In genomic region chr11:120804274-120804673, GRCm38 (mm10) we compare ENCODE assay signal across 20 mouse cellular contexts. TPM values are rescaled to one million over a fixed set of nuclear protein-coding genes. Genes with fewer than 3 reads are reported as not detected.
A peak's percentile ranks its signal among the peaks of the same experiment; 100 is the strongest.
DNase-seq lines count a peak whose midpoint lies in the region; TF ChIP-seq lines count a peak whose summit lies in the region.
"Had no signal": no experiment of that assay in that cellular context is flagged by ENCODE, and none has a peak within 500 bp of the region (broad histone marks: within the 10 kb centered on the region; RNA-seq: fewer than 3 reads in every experiment).

No protein-coding gene starts in this region.

- 38% methylated on average over 7 of the region's 7 CpGs for WGBS in liver, adult 2 months

- no peak overlapping the region for H3ac ChIP-seq in myocyte (ENCODE audit: control insufficient read depth, insufficient read length)

- TF ChIP-seq CTCF in liver, adult 2 months (IDR thresholded peaks at IDR 0.05; ENCODE audit: low read depth, low read length) = no peak
- no peak for TF ChIP-seq CTCF in MEL (IDR thresholded peaks at IDR 0.05 in 2 of 3, conservative IDR thresholded peaks at IDR 0.05 in 1 of 3; ENCODE audit: control insufficient read depth in 1 of 3, insufficient read depth in 1 of 3, low read depth in 2 of 3, low read length in 3 of 3, poor library complexity in 1 of 3, severe bottlenecking in 1 of 3)

- no peaks in the 10 kb centered on the region for H3K79me2 ChIP-seq in liver, adult 2 months (ENCODE audit: control insufficient read depth, insufficient read depth, low read length)
- H3K79me2 ChIP-seq in MEL (ENCODE audit: control insufficient read depth, insufficient read depth, low read length, poor library complexity) = no peaks in the 10 kb centered on the region
- H3K79me2 ChIP-seq in myocyte (ENCODE audit: control insufficient read depth, insufficient read depth) = no peaks in the 10 kb centered on the region

- DNase-seq in liver, adult 2 months (ENCODE audit: extremely low read depth, low read depth, low spot score) = peak; percentile 58
- DNase-seq in liver (no peak), MEL (ENCODE audit: low read depth, low spot score) (no peak)
- no peak for DNase-seq in right cerebral cortex, adult 2 months (ENCODE audit: low spot score in 2 of 2)
- DNase-seq in thymus, postnatal 10 days (ENCODE audit: low spot score in 2 of 2) = no peak
- DNase-seq: adrenal gland, adult 2 months; adrenal gland, adult 8-10 months; adrenal gland, postnatal 10 days; adrenal gland, postnatal 14 days; adrenal gland, postnatal 25 days; adrenal gland, postnatal 36 days; B cell, adult 2 months; cerebellum, adult 11 months; cerebellum, adult 11-12 months; cerebellum, adult 18-20 months; cerebellum, adult 2 months had no signal

- no peaks in the 10 kb centered on the region for H3K9me3 ChIP-seq in MEL (replicated peaks; ENCODE audit: insufficient read depth, low read length)
- H3K9me3 ChIP-seq: G1E had no signal

- H3K36me3 ChIP-seq in liver, adult 2 months (ENCODE audit: control insufficient read depth, insufficient read depth, low read length) = peaks cover 20% of the 10 kb centered on the region
- H3K36me3 ChIP-seq in MEL (ENCODE audit: control insufficient read depth in 1 of 2, insufficient read depth in 2 of 2, low read length in 2 of 2) (peaks cover 4 to 5% of the 10 kb centered on the region in 2 experiments; a peak in 3 of 4 replicates), myocyte (ENCODE audit: control insufficient read depth, insufficient read depth) (peaks cover 26% of the 10 kb centered on the region)

- H3K4me2 ChIP-seq in myocyte (ENCODE audit: low read depth) = no peak overlapping the region

- no peak for TF ChIP-seq POLR2A in liver, adult 2 months (IDR thresholded peaks at IDR 0.05; ENCODE audit: extremely low read depth, insufficient read depth, low read length)
- TF ChIP-seq POLR2A in MEL (IDR thresholded peaks at IDR 0.05; ENCODE audit: control insufficient read depth in 1 of 2, insufficient read depth in 1 of 2, low read depth in 1 of 2, low read length in 2 of 2, poor library complexity in 1 of 2) = peak in 1 of 2 experiments; percentile 43; a peak in 1 of 4 replicates
- TF ChIP-seq POLR2A in myocyte (IDR thresholded peaks at IDR 0.05; ENCODE audit: insufficient read length, low read depth) = no peak

- TF ChIP-seq EP300 in MEL (IDR thresholded peaks at IDR 0.05; ENCODE audit: low read depth in 1 of 2, low read length in 2 of 2) = no peak

- no peak overlapping the region for H3K27ac ChIP-seq in liver, adult 2 months (replicated peaks; ENCODE audit: insufficient read depth, low read depth, low read length)
- H3K27ac ChIP-seq in MEL (ENCODE audit: control insufficient read depth, low read depth, low read length) = no peak overlapping the region

- no peak overlapping the region for H3K9ac ChIP-seq in liver, adult 2 months (ENCODE audit: low read depth, low read length)
- no peak overlapping the region for H3K9ac ChIP-seq in MEL (ENCODE audit: control insufficient read depth, low read depth, low read length, poor library complexity, severe bottlenecking)

- no peak for TF ChIP-seq RAD21 in MEL (IDR thresholded peaks at IDR 0.05; ENCODE audit: low read depth, low read length)

- H3K4me3 ChIP-seq in liver, adult 2 months (ENCODE audit: insufficient read depth, low read depth, low read length) = no peak overlapping the region
- H3K4me3 ChIP-seq in MEL (ENCODE audit: control insufficient read depth in 1 of 2, insufficient read depth in 1 of 2, low read depth in 2 of 2, low read length in 2 of 2) (no peak overlapping the region), myocyte (no peak overlapping the region)

- no peaks in the 10 kb centered on the region for H3K27me3 ChIP-seq in liver, adult 2 months (ENCODE audit: control insufficient read depth, insufficient read depth, low read length)
- H3K27me3 ChIP-seq in MEL (ENCODE audit: control insufficient read depth in 1 of 2, insufficient read depth in 2 of 2, low read length in 2 of 2) (no peaks in the 10 kb centered on the region), myocyte (ENCODE audit: control insufficient read depth, insufficient read depth, insufficient read length) (no peaks in the 10 kb centered on the region)
- H3K27me3 ChIP-seq: CH12.LX, Patski had no signal

- peaks cover 6% of the 10 kb centered on the region; the same call in 1 of the 2 replicates for H3K4me1 ChIP-seq in liver, adult 2 months (ENCODE audit: control insufficient read depth, insufficient read depth, low read length)
- H3K4me1 ChIP-seq in MEL (ENCODE audit: control insufficient read depth in 1 of 2, insufficient read depth in 2 of 2, low read length in 2 of 2) = peaks cover 3 to 5% of the 10 kb centered on the region in 2 experiments; a peak in 3 of 4 replicates

TF ChIP-seq in MEL, 35 proteins besides CTCF, POLR2A, EP300 and RAD21 (continues in another document):
- TF ChIP-seq GATA1 (IDR thresholded peaks at IDR 0.05; ENCODE audit: low read depth, low read length) (no peak), POLR2AphosphoS2 (IDR thresholded peaks at IDR 0.05; ENCODE audit: low read length) (peak; percentile 20; the same call in 1 of the 2 replicates), UBTF (IDR thresholded peaks at IDR 0.05; ENCODE audit: borderline replicate concordance, insufficient read depth, low read depth, low read length) (no peak), JUND (IDR thresholded peaks at IDR 0.05; ENCODE audit: low read depth, low read length) (no peak), MYB (IDR thresholded peaks at IDR 0.05; ENCODE audit: low read depth, low read length) (no peak), USF2 (IDR thresholded peaks at IDR 0.05; ENCODE audit: borderline replicate concordance in 1 of 2, insufficient read depth in 1 of 2, low read depth in 1 of 2, low read length in 2 of 2) (no peak), SIN3A (IDR thresholded peaks at IDR 0.05; ENCODE audit: low read length) (no peak), CHD2 (IDR thresholded peaks at IDR 0.05; ENCODE audit: low read length) (no peak), HCFC1 (IDR thresholded peaks at IDR 0.05; ENCODE audit: low read depth, low read length) (no peak), ZMIZ1 (IDR thresholded peaks at IDR 0.05; ENCODE audit: low read depth, low read length) (0 out of 2 replicates have a peak, but pooled peaks have one; percentile 27), CHD1 (IDR thresholded peaks at IDR 0.05; ENCODE audit: low read depth, low read length) (no peak), MAZ (IDR thresholded peaks at IDR 0.05; ENCODE audit: low read depth, low read length) (no peak)

TF ChIP-seq in myocyte, 11 proteins besides CTCF, POLR2A, EP300 and RAD21:
- TF ChIP-seq E2F4 (IDR thresholded peaks at IDR 0.05; ENCODE audit: insufficient read depth) (no peak), POLR2AphosphoS2 (IDR thresholded peaks at IDR 0.05; ENCODE audit: insufficient read length, low read depth) (peak; percentile 79)

RNA-seq across cellular contexts. Expression of gene Dus1l, which starts 8.1 kb away (rescaled TPM):
- 52.1 and 52.4 TPM in 2 replicates for total RNA-seq in liver, adult 2 months (2014; rRNA removed)
- 69.7 and 70.6 TPM in 2 replicates for polyA plus RNA-seq in liver, adult 2 months (2012; rRNA removed)
- total RNA-seq in MEL (2012; rRNA removed) = 190 and 203 TPM in 2 replicates
- polyA plus RNA-seq in MEL (2012; ENCODE audit: insufficient read depth in 1 of 2, insufficient read length in 2 of 2, low read depth in 1 of 2, low replicate concordance in 2 of 2, missing spikeins in 1 of 2) (100 to 1,000 TPM in 1 of 2 experiments, not detected in 1; 171 TPM), myocyte (2012; fragmentation: generic; extraction: Trizol) (58.3 TPM)

RNA-seq across cellular contexts. Expression of gene Fasn, which starts 20.1 kb away (rescaled TPM):
- total RNA-seq in liver, adult 2 months (2014; rRNA removed) = 198 and 203 TPM in 2 replicates
- 639 and 935 TPM in 2 replicates for polyA plus RNA-seq in liver, adult 2 months (2012; rRNA removed)
- total RNA-seq in MEL (2012; rRNA removed) = 317 and 342 TPM in 2 replicates
- polyA plus RNA-seq in MEL (2012; ENCODE audit: insufficient read depth in 1 of 2, insufficient read length in 2 of 2, low read depth in 1 of 2, low replicate concordance in 2 of 2, missing spikeins in 1 of 2) = 100 to 1,000 TPM; 256 to 313 TPM
- polyA plus RNA-seq in myocyte (2012; fragmentation: generic; extraction: Trizol) = 226 TPM

RNA-seq across cellular contexts. Expression of gene Gps1, which starts 20.2 kb away (rescaled TPM):
- 81.9 and 89.7 TPM in 2 replicates for total RNA-seq in liver, adult 2 months (2014; rRNA removed)
- polyA plus RNA-seq in liver, adult 2 months (2012; rRNA removed) = 97.9 and 99.5 TPM in 2 replicates
- total RNA-seq in MEL (2012; rRNA removed) = 206 and 266 TPM in 2 replicates
- polyA plus RNA-seq in MEL (2012; ENCODE audit: insufficient read depth in 1 of 2, insufficient read length in 2 of 2, low read depth in 1 of 2, low replicate concordance in 2 of 2, missing spikeins in 1 of 2) = 100 to 1,000 TPM; 173 to 219 TPM
- 179 TPM for polyA plus RNA-seq in myocyte (2012; fragmentation: generic; extraction: Trizol)

RNA-seq across cellular contexts. Expression of gene Rfng, which starts 20.3 kb away (rescaled TPM):
- 3.1 and 5.7 TPM in 2 replicates for total RNA-seq in liver, adult 2 months (2014; rRNA removed)
- 25.1 and 28.3 TPM in 2 replicates for polyA plus RNA-seq in liver, adult 2 months (2012; rRNA removed)
- total RNA-seq in MEL (2012; rRNA removed) = 10.9 and 12.7 TPM in 2 replicates
- polyA plus RNA-seq in MEL (2012; ENCODE audit: insufficient read depth in 1 of 2, insufficient read length in 2 of 2, low read depth in 1 of 2, low replicate concordance in 2 of 2, missing spikeins in 1 of 2) (10 to 100 TPM in 1 of 2 experiments, not detected in 1; 40.7 TPM), myocyte (2012; fragmentation: generic; extraction: Trizol) (19.7 TPM)

RNA-seq across cellular contexts. Expression of gene Hmga1b, which starts 41.7 kb away (rescaled TPM):
- 0.54 and 0.55 TPM in 2 replicates for total RNA-seq in liver, adult 2 months (2014; rRNA removed)
- polyA plus RNA-seq in liver, adult 2 months (2012; rRNA removed) = 0.07 and 0.12 TPM in 2 replicates
- 190 and 206 TPM in 2 replicates for total RNA-seq in MEL (2012; rRNA removed)
- polyA plus RNA-seq in MEL (2012; ENCODE audit: insufficient read depth in 1 of 2, insufficient read length in 2 of 2, low read depth in 1 of 2, low replicate concordance in 2 of 2, missing spikeins in 1 of 2) (100 to 1,000 TPM in 1 of 2 experiments, not detected in 1; 633 TPM), myocyte (2012; fragmentation: generic; extraction: Trizol) (130 TPM)
